ENCODE assay signal across 15 mouse cellular contexts in genomic region chr19:26804401-26804800, GRCm38 (mm10).
"Had no signal": no experiment of that assay in that cellular context is flagged by ENCODE, and none has a peak within 500 bp of the region (broad histone marks: within the 10 kb centered on the region; RNA-seq: fewer than 3 reads in every experiment).

No protein-coding gene starts in this region.

- ATAC-seq: intestine, postnatal 0 days; midbrain, embryonic 15.5 days had no signal

- H3K4me1 ChIP-seq: limb, embryonic 12.5 days; midbrain, embryonic 15.5 days; neural tube, embryonic 12.5 days; stomach, embryonic 15.5 days had no signal

- H3K4me3 ChIP-seq: limb, embryonic 12.5 days; midbrain, embryonic 15.5 days; neural tube, embryonic 12.5 days; stomach, embryonic 15.5 days had no signal

- H3K9me3 ChIP-seq: limb, embryonic 12.5 days; midbrain, embryonic 15.5 days; neural tube, embryonic 12.5 days; stomach, embryonic 15.5 days had no signal

- H3K27ac ChIP-seq: kidney, postnatal 0 days; limb, embryonic 12.5 days; liver, embryonic 14.5 days; midbrain, embryonic 15.5 days; neural tube, embryonic 12.5 days; stomach, embryonic 15.5 days had no signal

- DNase-seq: kidney, adult 9 months; kidney, postnatal 36 days; layer of hippocampus, adult 9-11 months; layer of hippocampus, postnatal 36 days; liver; lung, embryonic 14.5 days; thymus, adult 2 months; thymus, postnatal 25 days had no signal

- H3K36me3 ChIP-seq: limb, embryonic 12.5 days; midbrain, embryonic 15.5 days; neural tube, embryonic 12.5 days; stomach, embryonic 15.5 days had no signal

- H3K4me2 ChIP-seq: limb, embryonic 12.5 days; lung, embryonic 14.5 days; midbrain, embryonic 15.5 days; neural tube, embryonic 12.5 days; stomach, embryonic 15.5 days had no signal

- H3K9ac ChIP-seq: limb, embryonic 12.5 days; liver, embryonic 14.5 days; lung, embryonic 14.5 days; midbrain, embryonic 15.5 days; neural tube, embryonic 12.5 days; stomach, embryonic 15.5 days had no signal

- H3K27me3 ChIP-seq: limb, embryonic 12.5 days; midbrain, embryonic 15.5 days; neural tube, embryonic 12.5 days; stomach, embryonic 15.5 days had no signal
